Mouse (Mus musculus) liver, postnatal 0 days (tissue): Measurements from ENCODE around the gene L3mbtl4.

Source experiments
- CTCF ChIP-seq: sonication (generic); IDR thresholded peaks from 2 replicates; pipeline ENCODE4 v1.5.1; 2016; ENCODE audit warnings: antibody characterized with exemption, low read depth
- EP300 ChIP-seq: IDR thresholded peaks from 2 replicates; pipeline ENCODE4 v1.6.1; 2016; ENCODE audit warnings: antibody characterized with exemption, low read depth, mild to moderate bottlenecking

GRCm38 (mm10) chr17:68320940-68321339 lies 47.3 kb downstream of the L3mbtl4 start:
- TF ChIP-seq CTCF (no peak), EP300 (no peak)
